Mouse (Mus musculus) heart, postnatal 36 days (tissue): ENCODE data around the gene Irgq. TPM values are rescaled to one million over a fixed set of nuclear protein-coding genes. Genes with fewer than 3 reads are reported as not detected.
A peak's percentile ranks its signal among the peaks of the same experiment; 100 is the strongest.

Experiments used
- DNase-seq, 2 experiments: peaks; one replicate each; pipeline ENCODE4 v3.0.0; 2021 to 2022
- intact Hi-C: fragments of 180-260 bp; cut with DNase I; formaldehyde crosslinking; loops from one replicate; pipeline ENCODE4 v1.15.1; 2025
- total RNA-seq, 2 experiments: library from RNA; stranded (reverse); gene quantifications; 2 replicates each; pipeline ENCODE4 v1.2.3; 2021

Irgq gene
- total RNA-seq, 2 experiments from 2014 or later, result 16.4 to 16.5 TPM

DNA sequence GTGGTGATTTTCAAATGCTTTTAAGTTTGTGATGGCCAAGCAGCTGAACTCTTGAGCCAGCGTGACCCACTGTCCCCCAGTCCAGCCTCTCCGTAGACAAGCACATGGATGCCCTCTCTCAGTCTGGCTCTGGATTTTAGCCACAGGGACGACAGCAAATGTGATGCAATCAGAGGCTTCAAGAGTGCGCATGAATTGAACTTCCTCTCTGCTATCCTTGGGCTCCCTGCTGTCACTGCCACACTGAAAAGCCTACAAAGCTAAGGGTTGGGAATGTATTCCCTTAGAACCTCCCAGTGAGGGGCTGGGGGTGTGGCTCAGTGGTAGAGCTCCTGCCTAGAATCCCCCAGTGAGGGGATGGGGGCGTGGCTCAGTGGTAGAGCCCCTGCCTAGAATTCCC, 8.2 kb downstream of the Irgq start:
- DNase-seq, result no peak
- intact Hi-C loops, result no loop called here

DNA sequence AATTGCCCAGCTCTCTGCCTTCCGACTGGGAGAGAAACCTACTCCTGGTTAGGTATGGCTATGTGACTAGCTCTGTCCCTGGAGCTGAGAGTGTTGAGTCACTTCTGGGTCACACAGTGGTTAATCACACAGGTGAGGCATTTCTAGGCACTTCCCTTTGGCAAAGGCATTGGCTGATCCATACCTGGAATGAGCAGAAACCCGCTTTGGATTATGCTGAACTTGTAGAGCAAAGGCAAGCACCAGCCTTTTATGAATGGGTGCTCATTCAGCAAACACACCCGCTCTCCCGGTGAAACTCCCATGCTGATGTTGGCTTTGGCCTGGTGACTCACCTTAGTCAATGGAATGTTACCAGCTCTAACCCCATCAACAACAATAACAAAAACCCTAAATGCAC, 9.2 kb downstream of the Irgq start:
- intact Hi-C loops, result no loop called here
- no peak for DNase-seq

DNA sequence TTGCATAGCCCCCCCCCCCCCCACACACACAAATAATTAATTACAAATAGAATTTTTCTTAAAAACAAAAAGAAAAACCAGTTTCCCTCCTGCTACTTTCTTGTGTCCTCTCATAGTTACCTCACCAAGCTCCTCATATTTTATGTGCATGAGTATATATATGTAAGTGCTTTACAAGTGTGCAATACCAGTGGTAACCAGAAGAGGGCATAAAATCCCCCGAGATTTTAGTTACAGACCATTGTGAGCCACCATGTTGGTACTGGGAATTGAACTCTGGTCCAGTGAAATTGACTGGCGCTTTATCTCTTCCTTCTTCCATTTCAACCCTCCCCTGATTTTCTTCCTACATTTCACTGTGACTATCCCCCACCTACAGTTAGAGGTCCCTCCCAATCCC, 14.0 kb downstream of the Irgq start:
- intact Hi-C loops, result no loop called here
- no peak for DNase-seq

DNA sequence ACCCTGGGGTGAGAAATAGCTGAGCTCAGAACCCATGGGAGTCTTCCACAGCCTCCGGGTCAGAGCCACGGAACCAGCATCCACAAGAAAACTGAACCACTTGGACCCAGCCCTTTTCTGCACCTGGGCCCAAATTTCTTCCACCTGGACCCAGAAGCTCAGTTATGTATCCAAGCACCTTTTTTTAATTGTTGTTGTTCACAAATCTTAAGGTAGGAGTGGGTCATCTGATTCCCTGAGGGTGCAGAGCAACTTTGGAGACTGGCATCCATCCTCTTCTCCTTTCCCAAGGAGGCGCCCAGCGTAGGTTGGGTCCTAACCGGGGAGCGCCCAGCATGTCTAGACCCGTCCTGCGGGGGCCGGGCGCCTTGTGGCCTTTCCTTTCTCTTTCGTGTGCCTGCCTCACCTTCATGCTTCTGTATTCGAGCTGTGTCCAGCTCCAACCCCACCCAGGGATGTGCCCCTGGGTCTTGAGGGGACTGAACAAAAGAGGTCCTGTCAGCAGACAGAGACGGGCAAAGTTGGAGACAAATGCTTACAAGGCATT, 15.7 kb downstream of the Irgq start, which contains the start of the genes Pinlyp and Xrcc1:
Pinlyp (minus strand) TSS at position 51 of the 547 bp plus-strand sequence.
Xrcc1 (plus strand) TSS at position 222 of the 547 bp plus-strand sequence.
- intact Hi-C loops, result loop anchor here (2.0 to 5.0 kb wide), 3 partner anchors 39 to 74 kb away; partner anchors contain the start of gene Zfp428
- DNase-seq, result no peak

DNA sequence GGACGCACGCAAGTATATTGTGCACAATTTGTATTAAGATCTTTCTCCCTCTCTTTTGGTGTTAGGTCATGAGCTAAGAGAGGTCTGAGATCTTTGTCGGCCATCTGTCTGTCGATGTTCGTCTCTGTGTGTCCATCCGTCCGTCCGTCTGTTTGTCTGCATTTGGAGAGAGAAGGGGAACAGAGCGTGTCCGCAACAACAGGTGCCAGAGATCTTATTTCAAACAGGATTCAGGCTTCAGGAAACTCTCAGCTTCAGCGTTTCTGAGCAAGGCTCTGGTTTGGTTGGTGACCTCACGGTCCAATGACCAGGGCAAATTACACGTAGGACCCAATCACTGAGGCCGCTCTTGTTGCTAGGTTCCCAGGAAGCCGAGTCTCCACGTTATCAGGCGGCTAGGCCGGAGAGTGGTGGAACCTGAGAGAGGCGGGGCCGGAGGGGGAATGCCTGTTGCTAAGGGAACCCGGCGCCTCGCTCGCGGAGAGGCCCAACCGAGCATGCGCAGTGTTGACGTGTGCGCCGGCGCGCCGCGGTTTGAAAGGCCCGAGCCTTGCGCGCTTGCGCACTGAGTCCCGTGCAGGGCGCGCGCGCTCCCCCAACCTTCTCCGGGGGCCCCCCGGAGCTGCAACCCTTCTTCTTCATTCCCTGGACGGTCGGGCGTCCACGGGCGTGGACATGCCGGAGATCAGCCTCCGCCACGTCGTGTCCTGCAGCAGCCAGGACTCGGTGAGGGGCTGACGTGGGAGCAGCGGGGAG, 16.3 kb downstream of the Irgq start:
- peak; percentile 97 to 98 for DNase-seq
- intact Hi-C loops, result loop anchor here (1.0 to 5.0 kb wide), 4 partner anchors 18 to 75 kb away; partner anchors contain the start of gene Zfp428

DNA sequence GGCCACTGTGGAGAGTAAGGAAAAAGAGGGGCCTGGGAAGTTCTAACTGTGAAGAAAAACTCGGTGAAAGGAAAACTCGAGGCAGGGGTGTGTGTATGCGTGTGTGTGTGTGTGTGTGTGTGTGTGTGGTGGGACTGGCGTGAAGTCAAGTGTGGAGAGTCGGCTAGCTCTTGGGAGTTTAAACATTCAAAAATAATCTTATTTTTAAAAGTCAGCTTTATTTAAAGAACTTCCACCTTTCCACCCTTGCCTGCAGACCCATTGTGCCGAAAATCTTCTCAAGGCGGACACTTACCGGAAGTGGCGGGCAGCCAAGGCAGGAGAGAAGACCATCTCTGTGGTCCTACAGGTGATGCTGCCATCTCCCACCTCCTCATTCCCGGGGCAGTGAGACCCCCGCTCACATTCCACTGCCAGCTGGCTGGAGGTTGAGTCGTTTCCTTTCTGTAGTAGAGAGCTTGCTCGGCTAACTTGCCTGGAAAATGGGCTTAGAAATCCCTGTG, 17.1 kb downstream of the Irgq start:
- DNase-seq, result no peak

DNA sequence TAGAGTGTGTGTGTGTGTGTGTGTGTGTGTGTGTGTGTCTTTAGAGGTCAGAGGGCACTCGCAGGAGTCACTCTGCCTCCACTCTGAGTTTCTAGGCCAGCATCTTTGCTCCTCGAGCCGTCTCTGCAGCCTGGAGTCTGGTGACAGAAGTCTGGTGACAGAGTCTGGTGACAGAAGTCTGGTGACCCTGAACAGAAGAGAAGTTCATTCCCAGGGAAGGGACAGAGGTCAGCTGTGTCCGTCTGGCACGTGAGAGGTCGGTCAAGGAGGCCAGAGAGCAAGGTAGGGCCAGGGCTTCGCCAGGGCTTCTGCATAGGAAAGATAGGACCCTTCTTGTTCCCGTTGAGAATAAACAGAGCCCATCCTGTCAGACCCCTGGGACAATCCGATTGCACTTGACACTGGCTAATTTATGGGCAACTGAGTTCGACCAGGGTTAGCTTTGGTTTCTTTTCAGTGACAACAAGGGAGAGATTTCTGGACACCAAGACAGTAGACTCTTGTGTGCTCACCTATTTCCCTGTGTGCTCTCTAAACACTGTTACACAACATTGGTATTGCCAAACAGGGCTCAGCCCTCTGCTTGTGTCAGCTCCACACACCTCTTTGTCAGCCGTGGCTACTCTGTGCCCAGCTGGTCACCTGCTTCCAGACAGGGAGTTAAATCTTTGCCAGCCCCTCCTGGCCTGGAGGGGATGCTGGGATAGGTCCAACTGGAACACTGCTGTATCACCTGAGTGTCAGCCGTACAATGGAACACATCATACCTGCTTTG, 21.7 kb downstream of the Irgq start:
- DNase-seq, result no peak
- intact Hi-C loops, result no loop called here

More for the DNA sequence above, 17.1 kb downstream of the Irgq start:
- intact Hi-C loops, result loop anchor here (1.0 to 5.0 kb wide), 4 partner anchors 18 to 75 kb away; partner anchors contain the start of gene Zfp428

DNA sequence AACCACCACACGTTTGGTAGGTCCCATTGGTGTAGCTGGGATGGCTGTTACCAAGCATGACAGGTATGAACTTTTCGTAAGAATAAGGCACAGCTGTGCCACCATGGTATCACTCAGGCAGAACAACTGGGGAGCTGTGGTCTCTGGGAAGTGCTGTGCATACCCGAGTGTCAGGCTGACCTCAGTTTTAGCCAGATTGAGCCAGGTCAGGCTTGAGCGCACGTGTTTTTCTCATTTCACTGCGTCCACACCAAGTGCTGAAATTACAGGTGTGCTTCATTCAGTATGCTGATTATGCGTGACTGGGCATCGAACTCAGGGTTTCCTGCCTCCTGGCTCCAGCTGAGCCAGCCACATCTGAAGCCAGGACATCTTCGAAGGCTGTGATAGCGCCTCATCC, 25.3 kb downstream of the Irgq start:
- intact Hi-C loops, result loop anchor here (5.0 kb wide), 1 partner anchor 38 kb away; no protein-coding TSS in a partner anchor
- no peak for DNase-seq

DNA sequence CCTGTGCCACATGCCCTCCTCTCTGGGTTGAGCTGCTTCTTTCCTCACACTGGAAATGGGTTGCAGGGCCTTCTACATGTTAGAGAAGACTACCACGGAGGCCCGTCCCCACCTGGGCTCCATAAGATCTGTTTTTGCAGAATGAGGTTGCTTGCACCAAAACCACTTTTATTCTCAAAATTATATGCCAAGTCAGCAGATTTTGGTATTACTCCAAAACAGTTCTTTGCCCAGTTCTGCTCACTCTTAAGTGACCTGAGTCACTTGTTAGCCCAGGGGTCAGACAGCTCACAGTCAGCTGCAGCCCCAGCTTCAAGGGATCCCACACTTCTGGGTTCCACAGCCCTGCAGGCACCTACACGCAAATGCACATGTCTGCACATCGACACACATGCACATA, 31.0 kb downstream of the Irgq start:
- intact Hi-C loops, result no loop called here
- no peak for DNase-seq

DNA sequence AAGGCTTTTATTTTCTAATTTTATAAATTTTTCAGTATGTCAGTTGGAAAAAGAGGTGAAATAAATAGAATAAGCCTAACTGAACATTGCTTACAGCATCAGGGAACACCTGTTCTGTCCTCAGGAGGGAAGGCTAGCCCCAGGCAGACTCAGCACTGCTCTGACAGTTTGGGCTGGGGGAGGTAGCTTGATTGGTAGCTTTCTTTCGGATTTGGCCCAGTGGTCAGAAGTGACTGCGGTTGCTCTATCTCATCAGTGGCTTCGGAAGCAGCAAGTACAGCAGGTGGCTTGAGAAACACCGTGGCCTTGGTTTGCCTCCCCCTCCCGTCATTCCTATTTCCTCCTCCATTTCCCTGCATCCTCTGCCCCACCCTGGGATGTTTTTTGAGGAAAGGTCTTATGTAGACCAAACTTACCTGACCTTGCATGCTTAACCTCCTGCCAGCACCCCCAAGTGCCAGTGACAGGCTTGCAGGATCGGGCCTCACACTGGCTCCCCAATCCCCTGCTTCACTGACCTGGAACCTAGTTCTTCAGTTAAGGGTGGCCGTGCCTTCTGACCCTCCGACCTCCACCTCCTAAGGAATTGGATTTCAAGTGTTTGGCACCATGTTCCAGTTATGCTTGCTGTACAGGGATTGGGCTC, 32.8 kb downstream of the Irgq start:
- intact Hi-C loops, result no loop called here
- no peak for DNase-seq

DNA sequence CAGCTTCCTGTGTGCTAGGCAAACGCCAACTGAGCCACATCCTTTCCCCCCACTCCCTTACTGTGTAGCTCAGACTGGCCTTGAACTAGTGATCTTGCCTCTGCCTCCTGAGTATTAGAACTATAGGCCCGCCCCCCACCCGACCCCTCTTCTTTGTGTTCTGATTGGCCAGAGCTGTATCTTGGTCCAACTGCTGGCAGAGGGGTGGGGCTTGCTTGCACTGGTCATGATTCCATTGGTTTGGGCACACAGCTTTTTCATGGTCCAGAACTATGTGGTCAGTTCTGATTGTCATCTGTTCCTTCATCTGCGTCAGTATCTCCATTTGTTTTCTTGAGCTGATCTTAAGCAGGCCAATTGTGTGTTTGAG, 33.3 kb downstream of the Irgq start:
- no peak for DNase-seq
- intact Hi-C loops, result loop anchor here (1.0 kb wide), 1 partner anchor 90 kb away; no protein-coding TSS in a partner anchor

DNA sequence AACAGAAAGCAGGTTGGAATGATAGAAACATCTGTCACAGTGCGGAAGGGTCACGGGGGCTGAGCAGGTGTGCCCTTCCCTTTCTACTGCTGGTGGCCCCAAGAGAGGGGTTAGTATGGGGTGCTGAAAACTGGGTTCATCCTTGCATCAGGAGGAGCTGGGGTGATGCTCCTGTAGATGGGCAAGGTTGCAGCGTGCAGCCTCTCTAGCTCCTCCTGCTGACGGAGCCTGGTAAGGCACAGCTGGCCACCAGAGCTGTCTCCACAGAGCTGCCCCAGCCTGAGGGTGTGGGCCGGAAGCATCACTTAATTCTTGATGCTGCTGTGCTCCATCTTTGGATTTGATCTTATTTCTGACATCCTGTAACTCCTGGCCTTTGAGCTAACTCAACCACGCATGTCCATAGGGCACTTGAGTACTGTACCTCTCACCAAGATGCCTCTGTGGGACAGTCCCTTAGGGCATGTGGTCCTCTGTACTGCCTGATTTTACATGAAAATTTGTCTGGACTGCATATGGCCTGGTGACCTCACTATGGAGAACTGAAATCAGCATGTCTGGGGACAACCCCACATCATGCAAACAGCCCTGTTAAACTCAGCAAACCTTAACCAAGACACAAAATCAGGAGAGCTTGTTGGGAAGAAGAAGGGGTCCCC, 34.2 kb downstream of the Irgq start:
- intact Hi-C loops, result loop anchor here (1.0 kb wide), 1 partner anchor 90 kb away; no protein-coding TSS in a partner anchor
- DNase-seq, result peak; percentile 62 to 81

DNA sequence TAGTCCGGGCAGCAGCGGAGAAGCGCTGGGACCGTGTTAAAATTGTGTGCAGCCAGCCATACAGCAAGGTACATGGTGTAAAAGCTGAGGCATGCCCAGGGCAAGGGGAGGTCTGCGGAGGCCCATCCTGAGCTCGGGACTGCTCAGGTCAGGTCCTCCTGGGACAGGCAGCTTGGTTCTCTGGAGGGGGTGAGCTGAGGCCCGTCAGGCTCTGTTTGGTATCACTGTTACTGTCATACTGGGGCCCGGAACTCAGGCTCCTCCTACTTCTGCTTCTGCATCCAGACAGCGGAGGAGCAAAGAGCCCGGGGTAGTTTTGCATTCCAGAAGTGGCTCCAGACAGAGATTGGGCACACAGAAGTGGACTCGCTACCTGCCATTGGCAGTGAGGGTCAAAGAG, 35.1 kb downstream of the Irgq start:
- DNase-seq, result no peak
- intact Hi-C loops, result no loop called here

DNA sequence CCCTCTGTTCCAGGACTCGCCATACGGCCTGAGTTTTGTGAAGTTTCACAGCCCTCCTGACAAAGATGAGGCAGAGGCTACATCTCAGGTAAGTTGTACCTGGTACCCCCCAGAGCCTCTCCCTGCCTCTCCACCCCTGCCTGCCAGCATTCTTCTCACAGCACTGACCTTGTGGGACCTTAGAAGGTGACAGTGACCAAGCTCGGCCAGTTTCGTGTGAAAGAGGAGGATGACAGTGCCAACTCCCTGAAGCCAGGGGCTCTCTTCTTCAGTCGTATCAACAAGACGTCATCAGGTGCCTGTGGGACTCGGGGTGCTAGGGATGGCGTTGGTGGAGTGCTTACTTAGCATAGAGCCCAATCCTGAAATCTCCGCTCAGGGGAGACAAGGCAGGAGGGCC, 35.7 kb downstream of the Irgq start:
- no peak for DNase-seq
- intact Hi-C loops, result no loop called here

DNA sequence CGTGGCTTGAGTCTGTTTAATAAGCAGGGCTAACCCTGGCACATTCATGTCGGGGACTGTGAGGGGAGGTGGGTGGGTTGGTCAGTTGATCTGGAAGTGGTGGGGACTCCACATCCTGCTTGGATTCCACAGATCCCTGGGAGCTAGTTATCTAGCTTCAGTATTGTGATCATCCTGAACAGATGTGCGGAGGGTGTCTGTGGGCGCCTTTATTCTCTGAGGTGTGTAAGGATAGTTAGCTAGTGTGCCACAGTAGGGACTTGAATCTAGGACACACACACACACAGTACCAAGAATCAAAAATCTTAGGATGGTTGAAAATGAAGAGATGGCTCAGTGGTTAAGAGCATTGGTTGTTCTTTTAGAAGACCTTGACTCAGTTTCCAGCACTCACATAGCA, 38.0 kb downstream of the Irgq start:
- intact Hi-C loops, result no loop called here
- no peak for DNase-seq

DNA sequence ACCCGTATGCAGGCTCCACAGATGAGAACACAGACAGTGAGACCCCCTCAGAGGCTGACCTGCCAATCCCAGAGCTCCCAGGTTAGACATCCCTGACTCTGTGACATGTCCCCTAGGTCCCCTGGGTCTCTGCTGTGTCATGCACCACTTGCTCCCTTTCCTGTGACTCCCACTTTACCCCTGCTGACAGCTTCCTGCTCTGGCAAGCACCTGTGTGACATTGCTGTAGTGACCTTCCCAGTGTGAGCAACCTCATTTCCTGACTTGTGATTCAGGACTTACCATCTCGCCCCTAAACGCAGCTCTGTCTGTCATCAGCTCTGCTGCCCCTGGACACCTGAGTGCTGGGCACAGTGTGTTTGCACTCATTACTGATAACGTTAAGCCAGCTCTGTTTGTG, 40.6 kb downstream of the Irgq start:
- intact Hi-C loops, result no loop called here
- DNase-seq, result no peak

DNA sequence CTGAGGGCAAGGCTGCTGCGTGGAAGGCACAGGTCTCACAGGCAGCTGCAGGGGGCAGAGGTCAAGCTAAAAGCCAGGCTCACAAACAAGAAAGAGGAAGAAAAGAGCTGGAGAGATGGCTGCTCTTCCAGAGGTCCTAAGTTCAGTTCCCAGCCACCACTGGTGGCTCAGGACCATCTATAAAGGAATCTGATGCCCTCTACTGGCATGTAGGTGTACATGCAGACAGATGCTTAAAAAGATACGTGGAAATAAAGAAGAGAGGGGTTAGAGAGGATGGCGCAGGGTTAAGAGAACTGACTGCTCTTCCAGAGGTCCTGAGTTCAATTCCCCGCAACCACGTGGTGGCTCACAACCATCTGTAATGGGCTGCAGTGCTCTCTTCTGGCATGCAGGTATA, 42.0 kb downstream of the Irgq start:
- intact Hi-C loops, result no loop called here
- DNase-seq, result no peak

DNA sequence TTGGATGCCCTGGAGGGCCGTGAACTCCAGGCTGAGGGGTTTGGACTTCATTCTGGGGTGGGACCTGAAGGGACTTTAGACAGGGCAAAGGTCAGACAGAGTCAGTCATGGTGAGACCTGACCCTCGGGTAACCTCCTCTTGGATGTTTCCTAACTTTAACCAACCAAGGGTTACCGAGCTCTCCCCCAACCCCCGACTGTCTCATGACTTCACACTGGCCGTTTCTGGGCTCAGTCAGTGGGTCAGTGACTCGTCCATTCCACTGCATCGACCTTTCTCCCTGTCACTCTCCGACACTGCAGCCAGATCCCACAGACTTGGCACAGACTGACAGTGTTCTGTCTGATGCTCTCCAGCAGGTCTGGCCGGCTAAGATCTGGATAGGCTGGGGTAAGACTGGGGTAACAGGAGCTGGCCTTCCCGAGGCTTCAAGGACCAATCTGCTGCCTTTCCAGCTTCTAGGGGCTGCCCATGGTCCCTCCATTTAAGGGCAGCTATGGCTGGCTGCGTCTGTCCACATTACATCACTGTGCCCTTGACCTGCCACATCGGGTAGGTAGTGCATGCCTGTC, 43.8 kb downstream of the Irgq start:
- DNase-seq, result no peak
- intact Hi-C loops, result no loop called here

DNA sequence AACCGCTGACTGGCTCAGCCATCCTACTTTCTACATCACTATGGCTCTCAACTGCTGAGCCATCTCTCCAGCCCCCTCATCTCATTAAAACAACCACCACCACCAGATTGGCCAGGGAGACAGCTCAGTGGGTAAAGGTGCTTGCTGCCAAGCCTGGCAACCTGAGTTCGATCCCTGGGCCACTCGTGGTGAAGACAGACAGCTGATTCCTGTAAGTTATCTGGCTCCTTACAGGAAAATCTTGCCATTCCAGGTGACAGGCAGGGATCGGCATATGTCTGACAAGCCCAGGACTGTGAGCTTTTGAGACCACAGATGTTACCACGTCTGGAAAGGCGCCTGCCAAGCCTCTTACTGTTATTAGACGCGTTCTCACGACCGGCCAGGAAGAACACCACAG, 47.3 kb downstream of the Irgq start:
- no peak for DNase-seq

DNA sequence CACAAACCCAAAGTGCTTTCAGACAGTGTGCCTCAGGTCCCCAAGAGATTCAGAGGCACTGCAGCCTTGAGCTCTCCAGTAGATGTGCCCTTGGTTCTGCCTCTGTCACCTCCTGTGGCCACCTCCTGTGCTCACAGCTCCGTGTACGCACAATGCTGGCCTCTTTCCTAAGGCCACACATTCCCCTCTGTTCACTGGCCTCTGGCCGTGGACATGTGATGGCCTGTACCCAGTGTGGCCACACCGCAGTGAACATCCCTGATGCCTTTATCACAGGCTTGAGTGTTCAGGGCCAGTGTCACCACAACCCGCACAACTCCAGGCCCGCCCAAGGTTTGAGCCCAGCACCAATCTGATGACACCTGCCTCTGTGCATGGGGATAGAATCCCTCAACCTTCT, 54.4 kb downstream of the Irgq start:
- intact Hi-C loops, result no loop called here
- DNase-seq, result no peak

More for the DNA sequence above, 47.3 kb downstream of the Irgq start:
- intact Hi-C loops, result no loop called here
